Mouse (Mus musculus): ENCODE data around the gene Col2a1. TPM values are rescaled to one million over a fixed set of nuclear protein-coding genes. Genes with fewer than 3 reads are reported as not detected.
A peak's percentile ranks its signal among the peaks of the same experiment; 100 is the strongest.

Col2a1 gene
- total RNA-seq, 4 experiments from 2014 or later: 1.3 to 2.2 (median 1.6) TPM

GRCm38 (mm10) chr15:97963989-97964835, 40.3 kb downstream of the Col2a1 start, which contains the start of gene Tmem106c:
Gene Tmem106c (plus strand): TSS chr15:97964200.
- peak; percentile 87 for DNase-seq (ENCODE audit: low spot score in 2 of 2)

- no peak for DNase-seq (ENCODE audit: low spot score in 2 of 2)
Observed at GRCm38 (mm10) chr15:97963329-97963988, 41.0 kb downstream of the Col2a1 start.

- DNase-seq (ENCODE audit: low spot score in 2 of 2): no peak
Observed at GRCm38 (mm10) chr15:97956416-97956815, 48.1 kb downstream of the Col2a1 start.

GRCm38 (mm10) chr15:97955742-97956141, 48.8 kb downstream of the Col2a1 start:
- DNase-seq (ENCODE audit: low spot score in 2 of 2): no peak

GRCm38 (mm10) chr15:97955286-97955685, 49.2 kb downstream of the Col2a1 start:
- no peak for DNase-seq (ENCODE audit: low spot score in 2 of 2)

GRCm38 (mm10) chr15:97954671-97955070, 49.8 kb downstream of the Col2a1 start:
- no peak for DNase-seq (ENCODE audit: low spot score in 2 of 2)

GRCm38 (mm10) chr15:97952889-97953189, 51.7 kb downstream of the Col2a1 start:
- DNase-seq (ENCODE audit: low spot score in 2 of 2): no peak

GRCm38 (mm10) chr15:97952137-97952888, 52.2 kb downstream of the Col2a1 start:
- peak in 1 of 2 experiments; percentile 53 for DNase-seq (ENCODE audit: low spot score in 2 of 2)

GRCm38 (mm10) chr15:97950240-97950639, 54.3 kb downstream of the Col2a1 start:
- no peak for DNase-seq (ENCODE audit: low spot score in 2 of 2)

GRCm38 (mm10) chr15:97949706-97950105, 54.8 kb downstream of the Col2a1 start:
- DNase-seq (ENCODE audit: low spot score in 2 of 2): no peak

- no peak for DNase-seq (ENCODE audit: low spot score in 2 of 2)
Observed at GRCm38 (mm10) chr15:97948720-97949119, 55.8 kb downstream of the Col2a1 start.

- no peak for DNase-seq (ENCODE audit: low spot score in 2 of 2)
Observed at GRCm38 (mm10) chr15:97945656-97946315, 58.7 kb downstream of the Col2a1 start.

- no peak for DNase-seq (ENCODE audit: low spot score in 2 of 2)
Observed at GRCm38 (mm10) chr15:97944919-97945574, 59.4 kb downstream of the Col2a1 start.

- DNase-seq (ENCODE audit: low spot score in 2 of 2): no peak
Observed at GRCm38 (mm10) chr15:97943356-97943755, 61.1 kb downstream of the Col2a1 start.

GRCm38 (mm10) chr15:97942538-97942937, 62.0 kb downstream of the Col2a1 start:
- no peak for DNase-seq (ENCODE audit: low spot score in 2 of 2)

- no peak for DNase-seq (ENCODE audit: low spot score in 2 of 2)
Observed at GRCm38 (mm10) chr15:97941306-97941705, 63.2 kb downstream of the Col2a1 start.

GRCm38 (mm10) chr15:97940088-97940487, 64.4 kb downstream of the Col2a1 start:
- no peak for DNase-seq (ENCODE audit: low spot score in 2 of 2)

GRCm38 (mm10) chr15:97938580-97938979, 65.9 kb downstream of the Col2a1 start:
- no peak for DNase-seq (ENCODE audit: low spot score in 2 of 2)

GRCm38 (mm10) chr15:97932441-97932840, 72.1 kb downstream of the Col2a1 start:
- DNase-seq (ENCODE audit: low spot score in 2 of 2): no peak

GRCm38 (mm10) chr15:97929259-97929824, 75.2 kb downstream of the Col2a1 start:
- DNase-seq (ENCODE audit: low spot score in 2 of 2): no peak

GRCm38 (mm10) chr15:97927821-97928220, 76.7 kb downstream of the Col2a1 start:
- no peak for DNase-seq (ENCODE audit: low spot score in 2 of 2)

All from left cerebral cortex, adult 8-10 months (tissue).